Mouse (Mus musculus) right cerebral cortex, postnatal 14 days (tissue): ENCODE data around the gene Ckap2l.

Source experiments
- DNase-seq: peaks from one replicate; pipeline ENCODE4 v3.0.0; 2022

Ckap2l gene

DNA sequence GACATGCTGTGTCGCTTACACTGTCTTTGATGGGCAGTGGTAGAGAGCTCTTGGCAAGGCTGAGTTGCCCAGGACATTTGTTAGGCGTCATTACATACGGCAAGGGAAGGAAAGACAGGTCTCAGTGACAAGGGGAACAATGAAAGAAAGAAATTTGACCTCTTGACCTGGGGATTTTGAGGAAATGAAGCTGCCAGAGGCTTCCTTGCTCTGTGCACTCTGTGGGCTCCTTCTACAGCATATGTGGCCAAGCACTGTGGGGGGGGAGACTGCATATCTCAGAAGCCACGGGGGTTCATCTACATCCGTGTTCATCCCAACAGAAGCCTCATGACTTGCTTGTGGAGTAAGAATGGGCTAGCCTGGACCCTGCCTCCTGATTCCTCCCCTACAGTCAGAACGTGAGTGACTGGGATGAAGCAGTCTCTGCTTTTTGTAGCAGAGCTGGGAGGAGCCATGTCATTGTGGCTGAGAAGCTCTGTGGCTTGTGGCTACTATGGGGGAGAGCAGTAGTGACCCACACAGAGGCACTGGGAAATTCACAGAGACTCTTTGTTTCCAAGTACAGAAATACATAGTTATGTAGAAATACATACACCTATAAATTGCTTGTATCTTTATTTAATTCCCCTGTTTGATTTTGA lies 35.7 kb downstream of the Ckap2l start:
- DNase-seq = no peak

DNA sequence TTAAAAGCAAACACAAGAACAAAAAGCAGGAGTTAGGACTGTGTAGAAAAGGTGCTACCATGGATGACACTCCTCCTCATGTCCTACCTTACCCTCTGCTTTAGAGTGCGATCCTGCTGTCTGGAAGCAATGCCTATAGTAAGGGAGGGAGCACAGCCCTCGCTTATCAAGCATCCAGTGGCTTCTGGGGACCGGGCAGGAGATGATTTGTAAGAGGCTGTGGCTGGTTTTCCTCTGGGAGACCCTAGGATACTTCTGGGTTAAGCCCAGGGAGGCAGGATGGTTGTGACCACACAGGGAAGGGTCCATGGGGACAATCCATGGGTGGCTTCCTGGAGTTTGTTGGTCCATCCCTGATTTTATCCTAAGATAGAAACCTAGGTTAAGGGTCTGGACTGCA lies 36.4 kb downstream of the Ckap2l start:
- DNase-seq = no peak

DNA sequence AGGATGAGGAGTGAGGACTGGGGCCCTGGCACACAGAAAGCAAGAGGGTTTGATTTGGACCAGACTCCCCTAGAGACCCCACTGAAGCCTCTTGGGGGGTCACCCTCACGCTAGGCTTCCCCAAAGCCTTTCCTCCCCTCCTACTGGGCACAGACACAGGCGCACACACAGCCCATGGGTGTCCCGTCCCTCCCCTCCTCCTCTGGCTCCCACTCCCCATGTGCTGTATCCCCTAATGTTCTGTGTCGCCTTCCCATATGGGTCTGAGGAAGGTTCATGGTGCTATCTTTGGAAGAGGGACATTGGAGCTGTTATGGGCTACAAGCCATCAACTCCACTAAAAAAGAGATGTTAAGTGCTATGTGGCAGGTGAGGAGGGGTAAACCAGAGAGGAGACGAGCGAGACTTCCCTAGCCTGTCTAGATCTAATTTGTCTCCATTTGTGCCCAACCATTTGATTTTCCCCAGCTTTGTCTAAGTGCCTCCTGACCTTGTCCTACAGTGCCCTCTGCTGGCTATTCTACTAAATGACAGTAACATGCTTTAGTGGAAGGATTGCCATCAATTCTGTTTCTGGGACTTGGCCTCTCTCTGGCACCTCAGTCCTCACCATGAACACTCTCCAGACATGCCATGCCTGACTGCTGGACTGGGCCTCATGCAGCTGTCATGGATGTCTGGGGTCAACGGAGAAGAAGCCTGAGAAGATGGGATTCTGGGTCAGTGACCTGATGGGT lies 38.4 kb downstream of the Ckap2l start:
- DNase-seq = peak; percentile 45

DNA sequence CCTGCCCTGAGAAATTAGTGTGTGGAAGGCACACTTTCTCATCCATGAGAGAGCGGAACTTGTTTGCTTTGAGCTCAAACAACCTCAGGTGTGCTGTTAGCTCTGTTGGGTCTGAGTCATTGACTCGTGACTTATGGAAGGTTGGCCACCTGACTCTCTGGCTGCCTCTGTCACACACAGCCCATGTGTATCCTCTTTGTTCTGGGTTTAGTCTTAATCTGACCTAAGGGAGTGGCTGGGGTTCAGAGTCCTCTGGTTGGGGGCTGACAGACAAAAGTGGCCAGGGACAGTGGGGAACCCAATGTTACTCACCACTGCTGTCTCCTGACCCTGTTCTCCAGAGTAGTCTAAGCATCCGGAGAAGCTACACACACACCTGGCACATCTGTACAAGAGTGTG lies 39.0 kb downstream of the Ckap2l start:
- DNase-seq = no peak

DNA sequence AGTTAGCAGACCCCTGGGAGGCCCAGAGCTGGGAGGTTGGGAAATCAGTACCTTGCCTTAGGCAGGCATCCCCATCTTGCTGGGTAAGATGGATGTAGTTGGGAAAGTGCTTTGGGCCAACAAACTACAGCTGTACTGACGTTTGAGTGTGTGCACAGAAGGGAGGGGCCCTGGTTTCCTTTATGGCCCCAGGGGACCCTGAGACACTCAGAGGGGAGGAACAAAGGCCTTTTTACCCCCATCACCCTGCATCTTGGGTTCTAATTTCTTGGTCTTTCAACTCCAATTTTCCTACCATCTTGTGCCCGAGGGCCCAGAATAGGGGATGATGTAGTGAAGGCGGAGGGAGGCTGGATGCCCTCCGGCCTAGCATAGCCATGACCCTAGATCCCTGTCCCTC lies 41.0 kb downstream of the Ckap2l start:
- DNase-seq = no peak

DNA sequence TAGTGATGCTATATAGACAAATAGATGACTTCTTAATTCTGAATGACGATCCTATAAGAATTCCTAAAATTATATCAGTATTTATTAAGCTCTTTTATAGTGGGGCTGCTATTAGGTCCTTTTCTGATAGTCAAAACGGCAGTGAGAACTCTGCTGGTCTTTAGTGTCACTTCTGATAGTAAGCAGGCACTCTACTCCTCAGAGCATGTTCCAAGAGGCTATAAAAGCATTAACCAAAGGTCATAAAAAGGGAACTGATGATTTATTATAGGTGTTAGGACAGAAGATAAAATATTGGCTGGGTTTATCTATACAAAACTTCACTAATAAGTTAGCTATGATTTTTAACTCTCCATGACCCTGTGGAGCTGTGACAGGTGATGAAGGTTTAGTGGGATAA lies 42.9 kb downstream of the Ckap2l start:
- DNase-seq = no peak

DNA sequence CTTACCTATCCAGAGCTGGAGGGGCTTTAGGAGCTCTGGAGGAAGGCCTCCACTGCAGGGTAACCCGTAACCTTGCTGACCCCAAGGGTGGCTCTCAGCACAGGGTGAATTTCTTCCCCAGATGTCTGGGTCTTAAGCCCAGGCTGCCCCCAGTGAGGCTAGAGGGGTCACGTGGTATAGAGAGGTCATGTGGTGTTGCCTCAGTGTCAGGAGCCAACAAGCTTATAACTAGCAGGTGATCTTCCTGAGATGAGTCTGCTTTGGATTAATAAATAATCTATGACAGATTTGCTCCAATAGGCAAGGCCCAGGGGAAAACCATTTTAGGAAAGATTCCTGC lies 43.4 kb downstream of the Ckap2l start:
- DNase-seq = no peak

GRCm38 (mm10) chr2:129252836-129253630 lies 44.0 kb downstream of the Ckap2l start:
- DNase-seq = no peak

- DNase-seq = no peak
Measured at GRCm38 (mm10) chr2:129249321-129249720, 47.7 kb downstream of the Ckap2l start.

DNA sequence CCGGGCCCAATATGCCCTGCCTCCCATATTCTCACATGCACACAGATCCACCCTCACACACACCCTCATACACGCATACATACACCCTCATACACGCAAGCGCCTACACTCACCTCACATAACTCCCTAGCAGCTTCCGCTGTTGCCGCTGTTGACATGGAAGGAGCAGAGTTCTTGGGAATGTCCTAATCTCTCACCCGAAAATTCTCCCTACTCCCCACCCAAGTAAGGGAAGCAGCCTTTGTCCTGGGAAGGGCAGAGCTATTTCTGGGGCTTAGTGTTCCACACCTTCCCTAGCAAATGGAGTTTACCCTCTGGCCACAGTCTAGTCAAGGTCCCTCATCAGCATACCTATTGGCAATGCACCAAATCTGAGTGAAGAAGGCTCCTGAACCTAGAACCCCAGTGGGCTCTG lies 49.3 kb downstream of the Ckap2l start:
- DNase-seq = no peak

- no peak for DNase-seq
Measured at GRCm38 (mm10) chr2:129246924-129247323, 50.1 kb downstream of the Ckap2l start.

- no peak for DNase-seq
Measured at GRCm38 (mm10) chr2:129246436-129246835, 50.6 kb downstream of the Ckap2l start.

DNA sequence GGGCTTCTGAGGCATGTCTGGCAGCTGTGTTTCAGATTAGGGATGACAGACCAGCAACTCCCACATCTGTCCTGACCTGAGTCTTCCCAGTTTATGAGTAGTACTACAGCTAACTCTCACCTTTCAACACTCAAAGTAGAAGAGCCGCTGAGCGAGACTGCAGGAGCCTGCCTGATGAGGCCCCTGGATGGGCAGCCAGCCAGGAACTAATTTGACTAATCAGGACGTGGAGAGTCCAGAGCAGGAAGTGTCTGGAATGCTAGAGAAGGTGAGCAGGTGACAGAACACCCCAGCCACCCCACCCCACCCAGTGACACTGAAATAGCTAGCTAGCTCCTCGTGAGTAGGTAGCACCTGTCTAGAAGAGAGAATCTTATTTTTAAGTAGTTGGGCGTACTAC lies 51.4 kb downstream of the Ckap2l start:
- DNase-seq = no peak

DNA sequence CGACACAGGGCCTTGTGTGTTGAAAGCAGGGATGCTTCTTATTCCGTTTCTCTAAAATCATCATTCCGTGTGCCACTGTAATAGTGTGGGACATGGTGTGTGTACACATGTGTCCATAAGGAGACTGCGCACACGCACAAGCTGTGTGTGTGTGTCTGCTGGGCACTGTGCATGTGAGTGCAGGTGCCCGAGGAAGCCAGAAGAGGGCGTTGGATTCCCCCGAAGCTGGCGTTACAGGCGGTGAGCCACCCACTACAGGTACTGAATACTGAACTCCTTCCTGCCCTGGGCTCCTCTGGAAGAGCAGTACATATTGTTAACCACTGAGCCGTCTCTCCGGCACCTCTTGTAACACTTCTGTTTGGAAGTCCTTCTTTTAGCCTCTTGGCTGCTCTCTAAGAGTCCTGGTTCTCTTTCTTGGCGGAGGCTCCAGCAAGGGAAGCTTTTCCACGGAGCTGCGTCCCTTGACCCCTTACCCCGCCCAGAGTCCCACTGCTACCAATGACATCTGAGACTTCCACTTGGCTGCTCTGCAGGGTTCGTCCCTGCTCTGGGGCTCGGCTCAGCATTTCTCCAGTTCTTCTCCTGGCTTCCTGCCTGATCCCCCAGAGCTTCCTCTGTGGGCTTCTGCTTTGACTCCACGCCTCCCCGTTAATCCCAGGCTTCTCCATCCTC lies 52.4 kb downstream of the Ckap2l start:
- DNase-seq = no peak

- no peak for DNase-seq
Measured at GRCm38 (mm10) chr2:129243786-129244185, 53.2 kb downstream of the Ckap2l start.

DNA sequence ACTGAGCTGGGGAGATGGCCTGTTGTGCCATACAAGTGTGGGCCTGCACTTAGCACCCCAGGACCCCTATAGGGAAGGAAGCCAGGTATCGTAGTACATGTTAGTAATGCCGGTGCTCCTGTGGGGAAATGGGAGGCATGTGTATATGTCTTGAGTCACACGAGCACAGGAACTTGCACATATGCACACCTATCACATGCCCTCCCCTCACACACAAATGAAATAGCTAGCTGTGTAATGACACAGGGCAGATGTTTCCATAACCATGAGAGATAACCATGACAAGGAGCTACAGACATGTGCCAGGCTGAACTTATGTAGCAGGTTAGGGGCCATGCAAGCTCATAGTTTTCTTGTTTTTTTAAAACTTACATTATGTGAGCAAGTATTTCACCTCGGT lies 54.0 kb downstream of the Ckap2l start:
- DNase-seq = no peak

DNA sequence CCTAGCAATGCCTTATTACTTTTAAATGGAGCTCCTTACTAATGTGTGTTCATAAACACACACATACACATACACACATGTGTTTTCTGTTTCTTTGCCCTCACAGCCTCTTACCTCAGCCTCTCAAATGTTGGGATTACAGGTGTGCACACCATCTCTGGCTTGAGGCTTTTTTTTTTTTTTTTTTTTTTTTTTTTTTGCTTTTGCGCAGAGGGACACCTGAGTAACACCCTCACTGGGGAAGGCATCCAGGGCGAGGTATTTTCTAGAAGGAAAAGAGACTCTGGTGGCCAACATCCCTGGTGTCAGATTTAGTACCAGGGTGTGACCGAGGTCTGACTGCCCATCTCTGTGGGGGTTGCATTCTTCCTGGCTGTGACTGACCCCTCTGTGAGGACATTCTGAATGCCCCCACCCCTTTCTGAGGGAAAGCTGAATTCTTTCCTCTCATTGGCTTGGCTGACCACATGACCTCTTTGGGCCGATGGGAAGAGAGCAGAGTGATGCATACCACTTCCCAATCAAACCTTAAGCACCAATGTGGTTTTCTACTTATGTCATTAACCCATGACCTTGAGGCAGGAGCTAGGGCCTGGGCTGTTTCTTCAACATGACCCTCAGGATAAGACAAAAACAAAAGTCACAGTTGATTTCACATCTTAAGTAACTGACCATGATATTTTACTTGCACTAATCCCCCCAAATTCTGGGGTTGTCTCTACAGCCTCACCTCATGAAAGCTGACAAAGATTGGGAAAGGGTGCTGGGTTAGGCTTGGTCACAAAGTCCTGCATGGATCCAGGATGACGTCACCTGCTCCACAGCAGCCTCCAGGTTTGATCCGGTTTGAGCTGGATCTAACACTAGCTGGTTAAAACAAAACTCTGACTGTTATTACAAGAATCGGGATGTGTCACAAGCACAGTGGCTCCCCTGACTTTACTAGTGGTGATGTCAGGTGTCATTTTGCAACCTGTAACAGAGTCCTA lies 54.9 kb downstream of the Ckap2l start:
- DNase-seq = no peak

GRCm38 (mm10) chr2:129240726-129241432 lies 56.1 kb downstream of the Ckap2l start:
- no peak for DNase-seq

DNA sequence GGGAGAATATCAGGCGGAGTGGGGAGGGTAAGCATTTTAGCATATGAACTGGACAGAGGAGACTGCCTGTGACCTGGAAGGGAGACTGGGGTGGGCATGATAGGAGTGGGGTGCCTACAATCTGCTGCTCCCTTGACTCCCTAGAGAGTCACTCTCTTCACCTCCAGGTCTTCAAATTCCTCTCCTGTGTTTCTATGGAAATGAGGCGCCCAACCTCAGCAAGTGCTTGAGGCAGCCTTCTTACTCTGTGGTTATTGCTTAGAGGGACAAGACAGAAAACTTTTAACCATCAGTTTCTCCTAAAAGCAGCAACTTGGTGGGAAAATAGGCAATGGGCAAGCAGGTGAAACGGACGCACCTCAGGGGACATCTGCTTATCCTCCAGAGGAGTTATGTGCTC lies 60.5 kb downstream of the Ckap2l start:
- no peak for DNase-seq

- DNase-seq = no peak
Measured at GRCm38 (mm10) chr2:129234731-129235130, 62.3 kb downstream of the Ckap2l start.

GRCm38 (mm10) chr2:129233803-129234477 lies 63.1 kb downstream of the Ckap2l start:
- DNase-seq = no peak
